Mouse (Mus musculus) limb, embryonic 15.5 days (tissue): ENCODE data around the gene Mpp6. TPM values are rescaled to one million over a fixed set of nuclear protein-coding genes. Genes with fewer than 3 reads are reported as not detected.

Source experiments
- ATAC-seq: fragments of 200-750 bp; cut with Nextera tagmentation; 2 replicates; pipeline ENCODE4 v1.8.0; 2017; ENCODE audit warnings: low read depth, moderate TSS enrichment; ENCODE audit not compliant: insufficient number of reproducible peaks, low FRiP score, low TSS enrichment
- H3K27ac ChIP-seq: fragments of 300-500 bp; sonication (generic); 2 replicates; pipeline ENCODE4 v1.5.1; 2015; ENCODE audit warnings: moderate library complexity, mild to moderate bottlenecking, inconsistent platforms
- H3K27me3 ChIP-seq: fragments of 300-500 bp; sonication (generic); 2 replicates; pipeline ENCODE4 v1.6.1; 2015; ENCODE audit warnings: inconsistent platforms
- H3K36me3 ChIP-seq: fragments of 300-500 bp; sonication (generic); 2 replicates; pipeline ENCODE4 v1.6.1; 2015; ENCODE audit warnings: inconsistent platforms
- H3K4me1 ChIP-seq: fragments of 300-500 bp; sonication (generic); 2 replicates; pipeline ENCODE4 v1.6.1; 2015; ENCODE audit warnings: inconsistent platforms
- H3K4me2 ChIP-seq: fragments of 300-500 bp; sonication (generic); 2 replicates; pipeline ENCODE4 v1.6.1; 2015; ENCODE audit warnings: mild to moderate bottlenecking, inconsistent platforms
- H3K4me3 ChIP-seq: fragments of 300-500 bp; sonication (generic); 2 replicates; pipeline ENCODE4 v1.5.1; 2015; ENCODE audit warnings: mild to moderate bottlenecking, inconsistent platforms
- H3K9ac ChIP-seq: fragments of 300-500 bp; sonication (generic); 2 replicates; pipeline ENCODE4 v1.6.1; 2015; ENCODE audit warnings: inconsistent platforms
- H3K9me3 ChIP-seq: fragments of 300-500 bp; sonication (generic); 2 replicates; pipeline ENCODE4 v1.6.1; 2016; ENCODE audit warnings: inconsistent platforms
- WGBS: fragments of 180-500 bp; shearing (Covaris S2); methylation state at CpG from one replicate; pipeline ENCODE4 v1.1.7; 2015; 5-methylcytosine and 5-hydroxymethylcytosine counted together
- polyA plus RNA-seq: library from polyadenylated mRNA; unstranded; fragments of >200 nt; fragmentation: Nextera tagmentation; extraction: Ambion mirVana; gene quantifications from 2 replicates; pipeline ENCODE4 v1.2.1, GENCODE M21; 2015

Mpp6 gene
- polyA plus RNA-seq, 1 experiment from 2014 or later, result 56.9 TPM

GRCm38 (mm10) chr6:50232984-50233383 lies 122.9 kb downstream of the Mpp6 start:
- no peak overlapping the region for H3K27ac ChIP-seq
- no peaks in the 10 kb centered on the region for H3K36me3 ChIP-seq
- 41% methylated on average over 1 of the region's 1 CpGs for WGBS
- ATAC-seq, result no peak
- no peaks in the 10 kb centered on the region for H3K4me1 ChIP-seq
- H3K9ac ChIP-seq, result no peak overlapping the region
- no peaks in the 10 kb centered on the region for H3K27me3 ChIP-seq
- H3K9me3 ChIP-seq, result no peaks in the 10 kb centered on the region
- no peak overlapping the region for H3K4me2 ChIP-seq
- H3K4me3 ChIP-seq, result no peak overlapping the region

- no peak overlapping the region for H3K27ac ChIP-seq
- H3K9ac ChIP-seq, result no peak overlapping the region
- H3K9me3 ChIP-seq, result no peaks in the 10 kb centered on the region
- no peak for ATAC-seq
- H3K4me1 ChIP-seq, result no peaks in the 10 kb centered on the region
- H3K4me3 ChIP-seq, result no peak overlapping the region
- H3K36me3 ChIP-seq, result no peaks in the 10 kb centered on the region
- WGBS, result 56% methylated on average over 2 of the region's 2 CpGs
- no peaks in the 10 kb centered on the region for H3K27me3 ChIP-seq
- no peak overlapping the region for H3K4me2 ChIP-seq
Measured at GRCm38 (mm10) chr6:50237963-50238362, 127.9 kb downstream of the Mpp6 start.

GRCm38 (mm10) chr6:50239902-50240301 lies 129.9 kb downstream of the Mpp6 start:
- Histone ChIP-seq H3K27ac (no peak overlapping the region), H3K36me3 (no peaks in the 10 kb centered on the region), H3K27me3 (no peaks in the 10 kb centered on the region), H3K4me2 (no peak overlapping the region), H3K9me3 (no peaks in the 10 kb centered on the region), H3K4me3 (no peak overlapping the region), H3K4me1 (no peaks in the 10 kb centered on the region), H3K9ac (no peak overlapping the region)
- ATAC-seq, result no peak
- 92% methylated on average over 2 of the region's 2 CpGs for WGBS

GRCm38 (mm10) chr6:50240437-50240836 lies 130.4 kb downstream of the Mpp6 start:
- Histone ChIP-seq H3K27me3 (no peaks in the 10 kb centered on the region), H3K4me1 (no peaks in the 10 kb centered on the region), H3K9ac (no peak overlapping the region), H3K9me3 (no peaks in the 10 kb centered on the region), H3K27ac (no peak overlapping the region), H3K4me3 (no peak overlapping the region), H3K4me2 (no peak overlapping the region), H3K36me3 (no peaks in the 10 kb centered on the region)
- ATAC-seq, result no peak
- WGBS, result 59% methylated on average over 5 of the region's 5 CpGs

- Histone ChIP-seq H3K4me3 (no peak overlapping the region), H3K9me3 (no peaks in the 10 kb centered on the region), H3K9ac (no peak overlapping the region), H3K36me3 (no peaks in the 10 kb centered on the region), H3K4me1 (no peaks in the 10 kb centered on the region), H3K4me2 (no peak overlapping the region), H3K27ac (no peak overlapping the region), H3K27me3 (no peaks in the 10 kb centered on the region)
- ATAC-seq, result no peak
- 67% methylated on average over 4 of the region's 4 CpGs for WGBS
Measured at GRCm38 (mm10) chr6:50244126-50244525, 134.1 kb downstream of the Mpp6 start.

GRCm38 (mm10) chr6:50244967-50245366 lies 134.9 kb downstream of the Mpp6 start:
- no peaks in the 10 kb centered on the region for H3K9me3 ChIP-seq
- no peaks in the 10 kb centered on the region for H3K4me1 ChIP-seq
- WGBS, result 78% methylated on average over 4 of the region's 4 CpGs
- H3K27me3 ChIP-seq, result no peaks in the 10 kb centered on the region
- no peak for ATAC-seq
- H3K27ac ChIP-seq, result no peak overlapping the region
- H3K4me3 ChIP-seq, result no peak overlapping the region
- no peak overlapping the region for H3K4me2 ChIP-seq
- no peak overlapping the region for H3K9ac ChIP-seq
- no peaks in the 10 kb centered on the region for H3K36me3 ChIP-seq

- H3K36me3 ChIP-seq, result no peaks in the 10 kb centered on the region
- no peak overlapping the region for H3K4me3 ChIP-seq
- no peak for ATAC-seq
- H3K4me1 ChIP-seq, result no peaks in the 10 kb centered on the region
- H3K9ac ChIP-seq, result no peak overlapping the region
- H3K9me3 ChIP-seq, result no peaks in the 10 kb centered on the region
- WGBS, result 72% methylated on average over 2 of the region's 2 CpGs
- no peak overlapping the region for H3K4me2 ChIP-seq
- no peak overlapping the region for H3K27ac ChIP-seq
- H3K27me3 ChIP-seq, result no peaks in the 10 kb centered on the region
Measured at GRCm38 (mm10) chr6:50247356-50247755, 137.3 kb downstream of the Mpp6 start.

- H3K9me3 ChIP-seq, result no peaks in the 10 kb centered on the region
- no peak overlapping the region for H3K4me3 ChIP-seq
- H3K27ac ChIP-seq, result no peak overlapping the region
- ATAC-seq, result no peak
- H3K36me3 ChIP-seq, result no peaks in the 10 kb centered on the region
- WGBS, result 88% methylated on average over 4 of the region's 4 CpGs
- no peak overlapping the region for H3K9ac ChIP-seq
- H3K27me3 ChIP-seq, result no peaks in the 10 kb centered on the region
- H3K4me2 ChIP-seq, result no peak overlapping the region
- H3K4me1 ChIP-seq, result no peaks in the 10 kb centered on the region
Measured at GRCm38 (mm10) chr6:50247791-50248190, 137.8 kb downstream of the Mpp6 start.

Other genes starting within 250 kb of the Mpp6 start
- gene Gsdme, start 153.6 kb downstream of the Mpp6 start, polyA plus RNA-seq, result 30.7 and 31.3 TPM in 2 replicates